Mouse (Mus musculus) liver, embryonic 14.5 days (tissue): ENCODE measurements around the gene Ptpn11. TPM values are rescaled to one million over a fixed set of nuclear protein-coding genes. Genes with fewer than 3 reads are reported as not detected.

Experiments used
- ATAC-seq: fragments of 200-750 bp; cut with Nextera tagmentation; 2 replicates; pipeline ENCODE4 v1.8.0; 2017; ENCODE audit warnings: moderate number of reproducible peaks, mild to moderate bottlenecking, moderate library complexity; ENCODE audit not compliant: insufficient read depth
- DNase-seq, 3 experiments: peaks; one replicate each; pipeline ENCODE4 v3.0.0-alpha.2; 2012 to 2013; ENCODE audit warnings: low read depth in 3 of 3, low spot score in 3 of 3
- H3K27ac ChIP-seq: fragments of 300-500 bp; sonication (generic); 2 replicates; pipeline ENCODE4 v1.5.1; 2014; ENCODE audit warnings: moderate library complexity, mild to moderate bottlenecking, control low read depth, inconsistent platforms
- H3K27me3 ChIP-seq: fragments of 300-500 bp; sonication (generic); 2 replicates; pipeline ENCODE4 v1.6.1; 2014; ENCODE audit warnings: mild to moderate bottlenecking, low read length, moderate library complexity; ENCODE audit not compliant: control insufficient read depth, insufficient read depth
- H3K36me3 ChIP-seq: fragments of 300-500 bp; sonication (generic); replicated peaks from 2 replicates; pipeline ENCODE4 v1.6.1; 2014; ENCODE audit warnings: low read depth; ENCODE audit not compliant: control insufficient read depth, insufficient read depth
- H3K4me1 ChIP-seq, 2 experiments: fragments of 200-500 bp in 1 of 2; fragments of 300-500 bp in 1 of 2; sonication (generic) in 1 of 2; replicated peaks; 2 replicates each; pipeline ENCODE4 v1.6.1; 2012 to 2014; ENCODE audit warnings: antibody characterized with exemption in 1 of 2, inconsistent platforms in 1 of 2, low read length in 1 of 2; ENCODE audit not compliant: control insufficient read depth in 2 of 2, insufficient read depth in 2 of 2
- H3K4me2 ChIP-seq: fragments of 300-500 bp; sonication (generic); 2 replicates; pipeline ENCODE4 v1.6.1; 2014; ENCODE audit warnings: low read depth, mild to moderate bottlenecking, control low read depth, moderate library complexity
- H3K4me3 ChIP-seq, 2 experiments: fragments of 200-500 bp in 1 of 2; fragments of 300-500 bp in 1 of 2; sonication (generic) in 1 of 2; 2 replicates each; pipeline ENCODE4 v1.5.1; 2012 to 2014; ENCODE audit warnings: low read depth in 2 of 2, low read length in 2 of 2, mild to moderate bottlenecking in 2 of 2, control low read depth in 1 of 2, inconsistent platforms in 1 of 2, moderate library complexity in 1 of 2; ENCODE audit not compliant: insufficient read depth in 1 of 2
- H3K9ac ChIP-seq: fragments of 300-500 bp; sonication (generic); replicated peaks from 2 replicates; pipeline ENCODE4 v1.6.1; 2014; ENCODE audit warnings: mild to moderate bottlenecking, control low read depth, moderate library complexity
- H3K9me3 ChIP-seq: fragments of 300-500 bp; sonication (generic); 2 replicates; pipeline ENCODE4 v1.6.1; 2016; ENCODE audit warnings: low read length, mixed read lengths; ENCODE audit not compliant: control insufficient read depth
- CTCF ChIP-seq: IDR thresholded peaks from 2 replicates; pipeline ENCODE4 v1.5.1; 2016; ENCODE audit warnings: antibody characterized with exemption, low read depth, control low read depth
- EP300 ChIP-seq: IDR thresholded peaks from 2 replicates; pipeline ENCODE4 v1.6.1; 2016; ENCODE audit warnings: antibody characterized with exemption, low read depth
- WGBS: fragments of 180-500 bp; shearing (Covaris S2); extraction: QIAGEN DNeasy Blood & Tissue Kit; methylation state at CpG from one replicate; pipeline ENCODE4 v1.1.7; 2014; ENCODE audit not compliant: insufficient replicate concordance; 5-methylcytosine and 5-hydroxymethylcytosine counted together
- polyA plus RNA-seq, 2 experiments: library from polyadenylated mRNA; depleted of rRNA in 1 of 2; stranded (reverse) in 1 of 2; unstranded in 1 of 2; fragments of >200 nt; fragmentation: Nextera tagmentation in 1 of 2; extraction: Ambion mirVana in 1 of 2; gene quantifications; 2 replicates each; pipeline versions ENCODE4 v1.2.1 to v1.2.3; 2012 to 2014

Ptpn11 gene
- polyA plus RNA-seq, 2 experiments, result 10.0 to 13.7 TPM

DNA sequence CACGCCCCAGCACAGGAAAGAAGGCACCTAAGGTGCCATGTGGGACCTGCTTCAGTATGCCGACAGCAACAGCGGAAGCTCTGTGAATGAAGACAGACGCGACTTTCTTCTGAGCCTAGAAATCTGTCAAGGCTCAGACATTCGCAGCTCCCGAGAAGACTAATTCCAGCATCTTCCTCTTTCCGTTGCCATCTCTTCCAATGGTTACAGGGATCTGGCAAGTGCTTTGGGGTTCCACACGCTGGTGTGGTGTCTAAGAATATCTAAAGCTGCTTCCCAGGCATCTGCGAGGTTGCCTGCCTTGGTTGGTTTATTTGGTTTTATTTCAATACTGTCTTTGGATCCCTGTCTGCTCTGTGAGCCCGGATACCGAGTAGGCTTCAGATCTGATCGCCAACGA lies 65.6 kb downstream of the Ptpn11 start:
- TF ChIP-seq CTCF (no peak), EP300 (no peak)
- H3K27me3 ChIP-seq, result no peaks in the 10 kb centered on the region
- no peak overlapping the region for H3K9ac ChIP-seq
- no peaks in the 10 kb centered on the region for H3K36me3 ChIP-seq
- DNase-seq (no peak), ATAC-seq (no peak)
- H3K27ac ChIP-seq, result no peak overlapping the region
- H3K4me3 ChIP-seq, result no peak overlapping the region
- H3K9me3 ChIP-seq, result no peaks in the 10 kb centered on the region
- H3K4me2 ChIP-seq, result no peak overlapping the region
- 76% methylated on average over 14 of the region's 14 CpGs for WGBS
- no peaks in the 10 kb centered on the region; a peak in 1 of 4 replicates for H3K4me1 ChIP-seq

DNA sequence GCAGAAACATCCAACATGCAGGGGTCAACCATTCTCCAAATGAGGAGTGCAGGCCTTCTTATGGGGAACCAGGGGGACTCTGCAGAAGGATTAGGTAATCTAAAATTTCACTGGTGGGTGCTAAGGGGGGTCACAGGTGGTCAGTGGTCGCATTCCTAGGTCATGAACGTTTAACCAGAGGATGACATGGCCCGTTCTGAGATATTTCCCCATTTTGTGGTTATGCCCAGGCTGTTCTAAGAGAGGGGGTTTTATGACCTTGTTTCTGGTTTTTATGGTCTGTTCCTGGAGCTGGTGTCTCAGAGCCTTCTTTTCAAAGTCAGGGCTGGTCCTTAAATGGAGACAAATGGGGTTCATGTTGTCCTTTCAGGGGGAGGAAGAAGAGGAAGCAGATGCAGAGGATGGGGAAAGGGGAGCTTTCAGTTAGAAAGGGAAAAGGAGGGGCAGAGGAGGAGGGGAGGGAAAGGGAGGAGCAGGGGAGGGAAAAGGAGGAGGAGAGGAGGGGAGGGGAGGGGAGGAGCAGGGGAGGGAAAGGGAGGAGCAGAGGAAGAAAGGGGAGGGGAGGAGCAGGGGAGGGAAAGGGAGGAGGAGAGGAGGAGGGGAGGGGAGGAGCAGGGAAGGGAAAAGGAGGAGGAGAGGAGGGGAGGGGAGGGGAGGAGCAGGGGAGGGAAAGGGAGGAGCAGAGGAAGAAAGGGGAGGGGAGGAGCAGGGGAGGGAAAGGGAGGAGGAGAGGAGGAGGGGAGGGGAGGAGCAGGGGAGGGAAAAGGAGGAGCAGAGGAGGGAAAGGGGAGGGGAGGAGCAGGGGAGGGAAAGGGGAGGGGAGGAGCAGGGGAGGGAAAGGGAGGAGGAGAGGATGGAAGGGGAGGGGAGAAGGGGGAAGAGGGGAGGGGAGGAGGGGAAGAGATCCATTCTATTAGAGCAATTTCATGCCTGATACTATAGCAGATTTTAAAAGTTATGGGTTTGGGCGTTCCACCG lies 66.7 kb downstream of the Ptpn11 start:
- H3K27ac ChIP-seq, result no peak overlapping the region
- ATAC-seq, result no peak
- 25% methylated on average over 5 of the region's 5 CpGs for WGBS

DNA sequence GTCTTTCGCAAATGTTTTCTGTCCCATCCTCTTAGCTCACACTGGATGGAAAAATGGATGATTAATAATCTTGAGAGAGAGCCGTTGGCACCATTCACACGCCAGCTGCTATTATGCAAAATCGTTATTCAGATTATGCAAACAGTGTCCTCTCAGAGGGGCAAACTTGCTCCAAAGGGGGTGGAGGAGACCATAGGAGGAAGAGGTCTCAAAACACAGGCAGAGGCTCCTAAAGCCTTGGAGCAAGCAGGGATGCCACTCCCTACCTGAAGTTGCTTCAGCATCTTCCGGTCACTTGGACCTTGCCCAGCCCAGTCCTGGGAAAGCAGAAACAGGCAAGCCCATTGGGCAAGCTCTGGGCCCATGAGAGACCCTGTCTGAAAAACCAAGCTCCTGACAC lies 67.8 kb downstream of the Ptpn11 start:
- Histone ChIP-seq H3K4me3 (no peak overlapping the region), H3K4me2 (no peak overlapping the region), H3K27ac (no peak overlapping the region), H3K4me1 (no peaks in the 10 kb centered on the region; a peak in 1 of 4 replicates), H3K9ac (no peak overlapping the region), H3K27me3 (no peaks in the 10 kb centered on the region), H3K36me3 (no peaks in the 10 kb centered on the region), H3K9me3 (no peaks in the 10 kb centered on the region)
- WGBS, result 62% methylated on average over 5 of the region's 5 CpGs
- ATAC-seq (no peak), DNase-seq (no peak)
- TF ChIP-seq EP300 (no peak), CTCF (no peak)

More for the DNA sequence above, 66.7 kb downstream of the Ptpn11 start:
- Histone ChIP-seq H3K27me3 (no peaks in the 10 kb centered on the region), H3K9ac (no peak overlapping the region), H3K36me3 (no peaks in the 10 kb centered on the region), H3K4me2 (no peak overlapping the region), H3K4me3 (no peak overlapping the region), H3K4me1 (no peaks in the 10 kb centered on the region; a peak in 1 of 4 replicates), H3K9me3 (no peaks in the 10 kb centered on the region)
- DNase-seq, result peak in 1 of 3 experiments; percentile 24
- TF ChIP-seq CTCF (no peak), EP300 (no peak)

DNA sequence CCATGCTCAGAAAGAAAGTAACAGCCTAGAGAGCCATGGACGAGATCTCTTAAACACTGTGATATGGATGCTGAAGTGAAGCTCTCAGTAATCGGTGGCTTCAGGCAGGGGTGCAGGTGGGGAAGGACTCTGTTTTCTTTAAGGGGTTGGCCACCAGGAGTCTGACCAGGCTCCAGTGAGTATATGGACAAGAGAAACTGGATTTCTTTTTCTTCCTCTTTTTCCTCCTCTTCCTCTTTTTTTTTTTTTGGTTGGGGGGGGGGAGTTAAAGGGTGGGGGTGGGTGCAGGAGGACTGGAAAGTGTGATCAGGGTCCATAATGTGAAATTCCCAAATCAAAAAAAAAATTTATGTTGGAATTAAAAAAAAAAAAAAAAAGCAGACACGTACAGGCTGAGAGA lies 68.6 kb downstream of the Ptpn11 start:
- H3K27ac ChIP-seq, result no peak overlapping the region
- no peaks in the 10 kb centered on the region for H3K9me3 ChIP-seq
- 30% methylated on average over 3 of the region's 3 CpGs for WGBS
- H3K4me1 ChIP-seq, result no peaks in the 10 kb centered on the region; a peak in 1 of 4 replicates
- TF ChIP-seq EP300, result no peak
- TF ChIP-seq CTCF, result no peak
- no peak for DNase-seq
- H3K36me3 ChIP-seq, result no peaks in the 10 kb centered on the region
- no peak overlapping the region for H3K9ac ChIP-seq
- no peak for ATAC-seq
- H3K4me2 ChIP-seq, result no peak overlapping the region
- no peaks in the 10 kb centered on the region for H3K27me3 ChIP-seq
- no peak overlapping the region for H3K4me3 ChIP-seq

DNA sequence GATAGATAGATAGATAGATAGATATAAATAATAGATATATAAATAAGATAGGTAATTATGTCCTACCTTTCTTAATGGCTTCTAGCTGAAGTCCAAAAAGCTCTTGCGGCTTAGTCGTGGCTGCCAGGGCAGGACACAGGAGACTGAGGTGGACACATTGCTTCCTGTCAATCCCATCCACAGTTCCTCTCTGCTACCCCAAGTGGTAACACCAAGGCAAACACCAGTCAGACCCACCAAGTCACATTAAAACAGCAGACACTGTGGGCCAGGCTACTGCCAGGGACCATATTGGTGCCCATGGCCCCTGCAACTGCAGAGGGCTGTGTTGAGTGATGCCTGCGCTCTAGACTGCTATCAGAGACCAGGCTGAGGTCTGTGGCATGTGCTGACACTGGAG lies 69.2 kb downstream of the Ptpn11 start:
- H3K4me1 ChIP-seq, result no peaks in the 10 kb centered on the region; a peak in 1 of 4 replicates
- no peak overlapping the region for H3K4me3 ChIP-seq
- no peak overlapping the region for H3K27ac ChIP-seq
- ATAC-seq, result no peak
- no peak overlapping the region for H3K9ac ChIP-seq
- no peak overlapping the region for H3K4me2 ChIP-seq
- DNase-seq, result no peak
- no peaks in the 10 kb centered on the region for H3K9me3 ChIP-seq
- TF ChIP-seq CTCF (no peak), EP300 (no peak)
- H3K27me3 ChIP-seq, result no peaks in the 10 kb centered on the region
- no peaks in the 10 kb centered on the region for H3K36me3 ChIP-seq
- 46% methylated on average over 3 of the region's 3 CpGs for WGBS
